Mouse (Mus musculus) right cerebral cortex, postnatal 10 days (tissue): ENCODE results near the gene Rcc1.
"Not testable (repeated sequence)": the region's sequence is repeated elsewhere in the genome, so short reads cannot be mapped to it uniquely, and the experiment has no call there.

Source experiments
- DNase-seq, 2 experiments: peaks; one replicate each; pipeline ENCODE4 v3.0.0; 2021; ENCODE audit warnings: low spot score in 2 of 2

Gene Rcc1

GRCm38 (mm10) chr4:132312627-132313026, 40.8 kb downstream of the Rcc1 start:
- no peak for DNase-seq

- no peak for DNase-seq
Observed at GRCm38 (mm10) chr4:132311801-132312200, 41.6 kb downstream of the Rcc1 start.

GRCm38 (mm10) chr4:132311209-132311608, 42.2 kb downstream of the Rcc1 start:
- DNase-seq, result no peak

GRCm38 (mm10) chr4:132309849-132310472, 43.4 kb downstream of the Rcc1 start:
- peak in 1 of 2 experiments; percentile 60 for DNase-seq

GRCm38 (mm10) chr4:132309140-132309848, 44.1 kb downstream of the Rcc1 start:
- no peak for DNase-seq

GRCm38 (mm10) chr4:132308437-132309139, 44.8 kb downstream of the Rcc1 start:
- DNase-seq, result peak; percentile 95 to 96

- no peak for DNase-seq
Observed at GRCm38 (mm10) chr4:132306004-132306403, 47.4 kb downstream of the Rcc1 start.

- no peak for DNase-seq
Observed at GRCm38 (mm10) chr4:132305276-132305675, 48.1 kb downstream of the Rcc1 start.

GRCm38 (mm10) chr4:132303484-132303883, 49.9 kb downstream of the Rcc1 start:
- not testable (repeated sequence) for DNase-seq

- peak; percentile 78 to 81 for DNase-seq
Observed at GRCm38 (mm10) chr4:132302939-132303479, 50.4 kb downstream of the Rcc1 start, which contains the start of gene Rab42. Gene Rab42, minus strand, starts transcription at chr4:132303385.

- DNase-seq, result no peak
Observed at GRCm38 (mm10) chr4:132301965-132302938, 51.2 kb downstream of the Rcc1 start.

- DNase-seq, result no peak
Observed at GRCm38 (mm10) chr4:132301486-132301885, 51.9 kb downstream of the Rcc1 start.

GRCm38 (mm10) chr4:132299849-132300248, 53.6 kb downstream of the Rcc1 start:
- DNase-seq, result no peak

GRCm38 (mm10) chr4:132295696-132296390, 57.6 kb downstream of the Rcc1 start:
- DNase-seq, result no peak

GRCm38 (mm10) chr4:132293682-132294240, 59.6 kb downstream of the Rcc1 start:
- DNase-seq, result no peak

GRCm38 (mm10) chr4:132292988-132293387, 60.4 kb downstream of the Rcc1 start:
- DNase-seq, result peak; percentile 67 to 74

- no peak for DNase-seq
Observed at GRCm38 (mm10) chr4:132291624-132292335, 61.6 kb downstream of the Rcc1 start.

GRCm38 (mm10) chr4:132291056-132291455, 62.3 kb downstream of the Rcc1 start:
- no peak for DNase-seq

- not testable (repeated sequence) for DNase-seq
Observed at GRCm38 (mm10) chr4:132288840-132289239, 64.6 kb downstream of the Rcc1 start.
